Mouse (Mus musculus): ENCODE results near the gene Fasn. TPM values are rescaled to one million over a fixed set of nuclear protein-coding genes. Genes with fewer than 3 reads are reported as not detected.
"Not testable (repeated sequence)": the region's sequence is repeated elsewhere in the genome, so short reads cannot be mapped to it uniquely, and the experiment has no call there.

Gene Fasn
- 19.8 and 19.9 TPM in 2 replicates for polyA plus RNA-seq (2015; fragmentation: Nextera tagmentation; extraction: Ambion mirVana)

DNA sequence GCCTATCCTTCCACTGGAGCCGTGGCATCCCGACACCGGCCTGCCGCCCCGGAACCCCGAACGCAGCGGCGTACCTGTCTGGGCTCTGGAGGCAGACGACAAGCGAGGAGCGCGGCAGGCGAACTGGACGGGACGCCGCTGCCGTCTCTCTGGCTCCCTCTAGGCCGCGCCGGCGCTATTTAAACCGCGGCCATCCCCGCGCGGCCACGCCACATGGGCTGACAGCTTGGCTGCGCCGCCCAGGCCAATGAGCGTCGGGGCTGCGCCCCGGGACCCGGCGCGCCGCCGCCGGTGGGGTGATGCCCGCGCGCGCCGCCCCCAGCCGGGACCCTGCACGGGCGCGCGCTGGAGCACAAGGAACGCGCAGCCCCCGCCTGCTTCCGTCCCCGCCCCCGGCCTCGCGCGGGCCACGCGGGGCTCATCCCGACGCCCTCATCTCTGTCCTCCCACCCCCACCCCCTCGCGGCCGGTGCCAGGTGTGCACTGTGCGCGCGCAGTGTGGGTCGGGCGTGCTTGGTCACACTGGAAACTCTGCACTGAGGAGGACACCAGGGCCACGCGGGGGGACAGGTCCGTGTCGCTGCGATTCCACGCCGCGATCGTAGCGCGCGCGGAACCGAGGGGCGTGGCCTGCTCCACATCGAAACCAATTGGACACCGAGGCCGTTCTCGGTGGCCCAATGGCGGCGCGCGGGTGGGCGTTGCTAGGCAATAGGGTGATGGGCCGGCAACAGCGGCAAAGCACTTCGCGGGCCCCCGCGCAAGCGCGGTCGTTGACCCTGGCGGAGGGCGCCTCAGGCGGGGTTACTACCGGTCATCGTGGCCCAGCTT is at the start of gene Fasn:
Gene Fasn, minus strand, starts transcription at position 592 of the 831 bp plus-strand sequence.
- Histone ChIP-seq H3K4me1 (replicated peaks; ENCODE audit: insufficient read depth, low read length) (peaks cover 21% of the 10 kb centered on the region), H3K9me3 (replicated peaks; ENCODE audit: low read length) (no peaks in the 10 kb centered on the region), H3K27ac (peak within 1 kb of the TSS; percentile 94), H3K36me3 (ENCODE audit: insufficient read depth, low read length) (peaks cover 14% of the 10 kb centered on the region), H3K27me3 (ENCODE audit: insufficient read depth, low read length) (no peaks in the 10 kb centered on the region), H3K4me3 (replicated peaks; ENCODE audit: low read depth, low read length) (peak within 1 kb of the TSS; percentile 66), H3K9ac (ENCODE audit: low read depth, low read length) (peak within 1 kb of the TSS; percentile 87), H3K4me2 (ENCODE audit: low read length) (peak within 1 kb of the TSS; percentile 92)
- ATAC-seq (replicated peaks; ENCODE audit: low FRiP score, low read depth) (peak; percentile 89), DNase-seq (ENCODE audit: low spot score) (peak; percentile 98)
- WGBS, result under 1% methylated on average over 78 of the region's 109 CpGs
- TF ChIP-seq CTCF (IDR thresholded peaks at IDR 0.05; ENCODE audit: low read depth), result peak; percentile 55

GRCm38 (mm10) chr11:120873206-120873605 is 48.9 kb upstream of the Fasn start:
- no peaks in the 10 kb centered on the region for H3K27me3 ChIP-seq (ENCODE audit: insufficient read depth, low read length)
- 86% methylated on average over 6 of the region's 6 CpGs for WGBS
- H3K9ac ChIP-seq (ENCODE audit: low read depth, low read length), result no peak overlapping the region
- no peak for TF ChIP-seq CTCF (IDR thresholded peaks at IDR 0.05; ENCODE audit: low read depth)
- no peak overlapping the region for H3K4me2 ChIP-seq (ENCODE audit: low read length)
- ATAC-seq (replicated peaks; ENCODE audit: low FRiP score, low read depth) (no peak), DNase-seq (ENCODE audit: low spot score) (no peak)
- no peaks in the 10 kb centered on the region for H3K9me3 ChIP-seq (replicated peaks; ENCODE audit: low read length)
- no peak overlapping the region for H3K27ac ChIP-seq
- no peaks in the 10 kb centered on the region for H3K4me1 ChIP-seq (replicated peaks; ENCODE audit: insufficient read depth, low read length)
- H3K4me3 ChIP-seq (replicated peaks; ENCODE audit: low read depth, low read length), result no peak overlapping the region
- H3K36me3 ChIP-seq (ENCODE audit: insufficient read depth, low read length), result peaks cover 5% of the 10 kb centered on the region; the same call in 1 of the 2 replicates

DNA sequence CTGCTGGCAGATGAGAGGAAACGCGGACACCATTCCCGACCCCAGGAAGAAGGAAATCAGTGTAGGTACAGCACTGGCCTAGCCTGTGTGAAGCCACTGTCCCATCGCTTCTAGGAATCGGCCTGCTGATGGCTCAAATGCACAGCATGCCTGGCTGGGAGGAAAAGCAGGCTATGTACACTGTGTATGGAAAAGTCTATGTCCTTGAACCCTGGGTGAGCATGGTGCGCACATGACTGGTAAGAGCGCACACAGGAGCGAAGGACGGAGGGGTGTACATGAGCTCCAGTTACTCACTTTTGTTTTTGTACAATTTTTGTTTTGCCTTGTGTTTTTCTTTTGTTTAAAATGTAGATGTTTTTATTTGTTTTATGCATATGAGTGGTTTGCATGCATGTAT is 47.2 kb upstream of the Fasn start:
- Histone ChIP-seq H3K4me3 (replicated peaks; ENCODE audit: low read depth, low read length) (no peak overlapping the region), H3K4me2 (ENCODE audit: low read length) (no peak overlapping the region), H3K4me1 (replicated peaks; ENCODE audit: insufficient read depth, low read length) (no peaks in the 10 kb centered on the region), H3K27me3 (ENCODE audit: insufficient read depth, low read length) (no peaks in the 10 kb centered on the region), H3K27ac (no peak overlapping the region), H3K9me3 (replicated peaks; ENCODE audit: low read length) (no peaks in the 10 kb centered on the region), H3K36me3 (ENCODE audit: insufficient read depth, low read length) (no peaks in the 10 kb centered on the region), H3K9ac (ENCODE audit: low read depth, low read length) (no peak overlapping the region)
- DNase-seq (ENCODE audit: low spot score) (no peak), ATAC-seq (replicated peaks; ENCODE audit: low FRiP score, low read depth) (no peak)
- no peak for TF ChIP-seq CTCF (IDR thresholded peaks at IDR 0.05; ENCODE audit: low read depth)
- 90% methylated on average over 9 of the region's 9 CpGs for WGBS

- H3K4me3 ChIP-seq (replicated peaks; ENCODE audit: low read depth, low read length), result no peak overlapping the region
- no peak for ATAC-seq (replicated peaks; ENCODE audit: low FRiP score, low read depth)
- no peaks in the 10 kb centered on the region for H3K27me3 ChIP-seq (ENCODE audit: insufficient read depth, low read length)
- no peak for DNase-seq (ENCODE audit: low spot score)
- TF ChIP-seq CTCF (IDR thresholded peaks at IDR 0.05; ENCODE audit: low read depth), result no peak
- no peaks in the 10 kb centered on the region for H3K9me3 ChIP-seq (replicated peaks; ENCODE audit: low read length)
- no peaks in the 10 kb centered on the region for H3K36me3 ChIP-seq (ENCODE audit: insufficient read depth, low read length)
- no peak overlapping the region for H3K27ac ChIP-seq
- WGBS, result 83% methylated on average over 1 of the region's 1 CpGs
- H3K9ac ChIP-seq (ENCODE audit: low read depth, low read length), result no peak overlapping the region
- no peak overlapping the region for H3K4me2 ChIP-seq (ENCODE audit: low read length)
- no peaks in the 10 kb centered on the region for H3K4me1 ChIP-seq (replicated peaks; ENCODE audit: insufficient read depth, low read length)
Observed at GRCm38 (mm10) chr11:120865816-120866215, 41.5 kb upstream of the Fasn start.

DNA sequence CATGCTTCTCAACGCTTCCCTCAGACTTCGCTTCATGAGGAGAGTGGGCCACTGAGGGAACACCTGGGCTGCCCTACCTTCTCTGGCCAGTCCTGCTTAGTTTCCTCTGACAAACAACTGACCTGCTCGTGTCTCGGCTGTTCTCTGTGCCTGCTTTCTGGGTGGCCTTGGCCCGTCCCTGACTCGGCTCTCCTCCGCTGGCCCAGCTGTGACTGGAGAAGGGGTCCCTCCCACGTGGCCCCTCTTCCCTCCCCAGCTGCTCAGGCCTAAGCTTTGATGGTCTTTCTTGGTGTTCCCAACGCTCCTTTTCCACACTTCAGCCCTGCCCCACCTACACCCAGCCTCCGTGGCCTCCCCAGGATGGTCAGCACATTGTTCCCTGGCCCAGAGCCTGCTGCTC is 38.5 kb upstream of the Fasn start:
- no peak for DNase-seq (ENCODE audit: low spot score)
- H3K4me2 ChIP-seq (ENCODE audit: low read length), result no peak overlapping the region
- H3K27me3 ChIP-seq (ENCODE audit: insufficient read depth, low read length), result no peaks in the 10 kb centered on the region
- no peaks in the 10 kb centered on the region for H3K9me3 ChIP-seq (replicated peaks; ENCODE audit: low read length)
- H3K4me1 ChIP-seq (replicated peaks; ENCODE audit: insufficient read depth, low read length), result no peaks in the 10 kb centered on the region
- H3K4me3 ChIP-seq (replicated peaks; ENCODE audit: low read depth, low read length), result no peak overlapping the region
- TF ChIP-seq CTCF (IDR thresholded peaks at IDR 0.05; ENCODE audit: low read depth), result no peak
- ATAC-seq (replicated peaks; ENCODE audit: low FRiP score, low read depth), result no peak
- H3K27ac ChIP-seq, result no peak overlapping the region
- 0 out of 2 replicates have a peak, but pooled peaks cover 11% of the 10 kb centered on the region for H3K36me3 ChIP-seq (ENCODE audit: insufficient read depth, low read length)
- WGBS, result 56% methylated on average over 10 of the region's 10 CpGs
- H3K9ac ChIP-seq (ENCODE audit: low read depth, low read length), result no peak overlapping the region

DNA sequence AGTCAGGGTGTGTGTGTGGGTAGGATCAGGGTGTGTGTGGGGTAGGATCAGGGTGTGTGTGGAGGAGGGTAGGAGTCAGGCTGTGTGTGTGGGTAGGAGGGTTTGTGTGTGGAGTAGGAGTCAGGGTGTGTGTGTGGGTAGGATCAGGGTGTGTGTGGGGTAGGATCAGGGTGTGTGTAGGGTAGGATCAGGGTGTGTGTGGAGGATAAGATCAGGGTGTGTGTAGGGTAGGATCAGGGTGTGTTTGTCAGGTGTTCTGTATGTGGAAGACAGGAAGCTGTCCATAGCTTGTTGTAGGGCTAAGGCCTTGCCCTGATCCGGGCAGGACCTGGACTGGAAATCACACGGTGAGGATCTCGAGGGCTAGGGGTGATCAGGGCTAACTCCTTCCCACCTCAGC is 31.6 kb upstream of the Fasn start:
- Histone ChIP-seq H3K4me1 (replicated peaks; ENCODE audit: insufficient read depth, low read length) (peaks cover 14% of the 10 kb centered on the region), H3K36me3 (ENCODE audit: insufficient read depth, low read length) (0 out of 2 replicates have a peak, but pooled peaks cover 11% of the 10 kb centered on the region)
- not testable (repeated sequence) for DNase-seq (ENCODE audit: low spot score); H3K27me3 ChIP-seq (ENCODE audit: insufficient read depth, low read length); H3K4me3 ChIP-seq (replicated peaks; ENCODE audit: low read depth, low read length); H3K4me2 ChIP-seq (ENCODE audit: low read length); ATAC-seq (replicated peaks; ENCODE audit: low FRiP score, low read depth); H3K9ac ChIP-seq (ENCODE audit: low read depth, low read length); H3K9me3 ChIP-seq (replicated peaks; ENCODE audit: low read length); H3K27ac ChIP-seq
- 87% methylated on average over 3 of the region's 3 CpGs for WGBS

All from kidney, postnatal 0 days (tissue).